Mouse (Mus musculus) lung, postnatal 0 days (tissue): ENCODE data around the gene Cadps2.

Experiments used
- CTCF ChIP-seq: IDR thresholded peaks from 2 replicates; pipeline ENCODE4 v1.5.1; 2016; ENCODE audit warnings: antibody characterized with exemption, mild to moderate bottlenecking
- EP300 ChIP-seq: IDR thresholded peaks from 2 replicates; pipeline ENCODE4 v1.6.1; 2016; ENCODE audit warnings: antibody characterized with exemption, mild to moderate bottlenecking, control low read depth

DNA sequence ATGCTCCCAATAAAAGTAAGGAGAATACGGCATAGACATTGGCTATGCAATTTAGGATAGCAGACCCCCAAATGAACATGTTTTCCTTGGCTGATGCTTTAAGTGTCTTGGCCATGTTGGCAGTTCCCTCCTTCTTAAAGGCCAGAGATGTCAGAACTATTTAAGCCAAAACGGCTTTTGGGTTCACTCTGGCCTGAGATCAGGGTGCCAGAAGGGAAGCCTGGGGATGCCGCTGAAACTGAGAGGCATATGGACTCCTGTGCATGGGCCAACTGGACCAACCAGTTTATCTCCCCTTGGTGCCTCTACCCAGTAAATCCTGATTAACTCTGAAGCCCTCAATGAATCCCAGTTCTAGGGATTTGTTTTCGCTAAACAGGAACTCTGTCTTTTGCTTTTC, 34.6 kb upstream of the Cadps2 start:
- TF ChIP-seq CTCF: no peak
- TF ChIP-seq EP300: no peak
